Mouse (Mus musculus) liver, embryonic 11.5 days (tissue): ENCODE data around the gene Tjp1. TPM values are rescaled to one million over a fixed set of nuclear protein-coding genes. Genes with fewer than 3 reads are reported as not detected.

ENCODE experiments used
- ATAC-seq: fragments of 200-750 bp; cut with Nextera tagmentation; replicated peaks from 2 replicates; pipeline ENCODE4 v1.8.0; 2017; ENCODE audit warnings: moderate number of reproducible peaks, mild to moderate bottlenecking, moderate TSS enrichment, moderate library complexity; ENCODE audit not compliant: low FRiP score
- DNase-seq: peaks from one replicate; pipeline ENCODE4 v3.0.0-alpha.2; 2017; ENCODE audit warnings: low spot score
- H3K27ac ChIP-seq: fragments of 300-500 bp; sonication (generic); 2 replicates; pipeline ENCODE4 v1.5.1; 2014; ENCODE audit warnings: mild to moderate bottlenecking, low read depth, low read length, control low read depth
- H3K27me3 ChIP-seq: fragments of 300-500 bp; sonication (generic); replicated peaks from 2 replicates; pipeline ENCODE4 v1.6.1; 2014; ENCODE audit warnings: low read length, mixed read lengths; ENCODE audit not compliant: control insufficient read depth, insufficient read depth
- H3K36me3 ChIP-seq: fragments of 300-500 bp; sonication (generic); 2 replicates; pipeline ENCODE4 v1.6.1; 2014; ENCODE audit warnings: mild to moderate bottlenecking, low read length, moderate library complexity, mixed read lengths; ENCODE audit not compliant: control insufficient read depth, insufficient read depth
- H3K4me1 ChIP-seq: fragments of 300-500 bp; sonication (generic); replicated peaks from 2 replicates; pipeline ENCODE4 v1.6.1; 2014; ENCODE audit warnings: low read length, mixed read lengths; ENCODE audit not compliant: control insufficient read depth, insufficient read depth
- H3K4me2 ChIP-seq: fragments of 300-500 bp; sonication (generic); 2 replicates; pipeline ENCODE4 v1.6.1; 2014; ENCODE audit warnings: mild to moderate bottlenecking, control low read depth, moderate library complexity
- H3K4me3 ChIP-seq: fragments of 300-500 bp; sonication (generic); 2 replicates; pipeline ENCODE4 v1.5.1; 2014; ENCODE audit warnings: low read depth, low read length, control low read depth
- H3K9ac ChIP-seq: fragments of 300-500 bp; sonication (generic); 2 replicates; pipeline ENCODE4 v1.6.1; 2014; ENCODE audit warnings: low read depth, low read length, control low read depth
- H3K9me3 ChIP-seq: fragments of 300-500 bp; sonication (generic); 2 replicates; pipeline ENCODE4 v1.6.1; 2016; ENCODE audit warnings: low read length, inconsistent platforms, mixed read lengths; ENCODE audit not compliant: control insufficient read depth
- WGBS: fragments of 180-500 bp; shearing (Covaris S2); extraction: QIAGEN DNeasy Blood & Tissue Kit; methylation state at CpG from one replicate; pipeline ENCODE4 v1.1.7; 2014; 5-methylcytosine and 5-hydroxymethylcytosine counted together
- polyA plus RNA-seq: library from polyadenylated mRNA; unstranded; fragments of >200 nt; fragmentation: Nextera tagmentation; extraction: Ambion mirVana; gene quantifications from 2 replicates; pipeline ENCODE4 v1.2.1, GENCODE M21; 2014

Tjp1 gene
- polyA plus RNA-seq, 1 experiment from 2014 or later = 14.4 TPM

- H3K27me3 ChIP-seq = no peaks in the 10 kb centered on the region
- H3K36me3 ChIP-seq = no peaks in the 10 kb centered on the region
- H3K9ac ChIP-seq = no peak overlapping the region
- no peak overlapping the region for H3K4me2 ChIP-seq
- no peaks in the 10 kb centered on the region for H3K9me3 ChIP-seq
- no peak overlapping the region for H3K4me3 ChIP-seq
- no peak for ATAC-seq
- 70% methylated on average over 10 of the region's 10 CpGs for WGBS
- no peak overlapping the region for H3K27ac ChIP-seq
- no peaks in the 10 kb centered on the region for H3K4me1 ChIP-seq
- peak; percentile 25 for DNase-seq
These were observed 246.4 kb downstream of the Tjp1 start for GRCm38 (mm10) chr7:65280944-65281912.

GRCm38 (mm10) chr7:65279277-65279676, 248.3 kb downstream of the Tjp1 start:
- H3K9ac ChIP-seq = no peak overlapping the region
- DNase-seq = peak; percentile 23
- WGBS = 72% methylated on average over 13 of the region's 13 CpGs
- no peak overlapping the region for H3K4me2 ChIP-seq
- no peak for ATAC-seq
- no peak overlapping the region for H3K4me3 ChIP-seq
- H3K27ac ChIP-seq = no peak overlapping the region
- no peaks in the 10 kb centered on the region for H3K9me3 ChIP-seq
- H3K27me3 ChIP-seq = no peaks in the 10 kb centered on the region
- no peaks in the 10 kb centered on the region for H3K4me1 ChIP-seq
- H3K36me3 ChIP-seq = no peaks in the 10 kb centered on the region

- Histone ChIP-seq H3K36me3 (no peaks in the 10 kb centered on the region), H3K27ac (no peak overlapping the region), H3K4me3 (no peak overlapping the region), H3K9me3 (no peaks in the 10 kb centered on the region), H3K27me3 (no peaks in the 10 kb centered on the region), H3K9ac (no peak overlapping the region), H3K4me2 (no peak overlapping the region), H3K4me1 (no peaks in the 10 kb centered on the region)
- DNase-seq = peak; percentile 8
- ATAC-seq = no peak
- WGBS = 79% methylated on average over 4 of the region's 4 CpGs
These were observed 251.8 kb downstream of the Tjp1 start for GRCm38 (mm10) chr7:65275761-65276160.

- H3K4me3 ChIP-seq = no peak overlapping the region
- no peak for ATAC-seq
- H3K4me1 ChIP-seq = no peaks in the 10 kb centered on the region
- H3K27ac ChIP-seq = no peak overlapping the region
- no peaks in the 10 kb centered on the region for H3K36me3 ChIP-seq
- peak; percentile 22 for DNase-seq
- WGBS = 78% methylated on average over 5 of the region's 5 CpGs
- no peaks in the 10 kb centered on the region for H3K27me3 ChIP-seq
- no peaks in the 10 kb centered on the region for H3K9me3 ChIP-seq
- H3K9ac ChIP-seq = no peak overlapping the region
- H3K4me2 ChIP-seq = no peak overlapping the region
These were observed 253.4 kb downstream of the Tjp1 start for GRCm38 (mm10) chr7:65274216-65274615.

- Histone ChIP-seq H3K27ac (no peak overlapping the region), H3K27me3 (no peaks in the 10 kb centered on the region), H3K36me3 (no peaks in the 10 kb centered on the region), H3K9me3 (no peaks in the 10 kb centered on the region), H3K4me1 (no peaks in the 10 kb centered on the region), H3K4me3 (no peak overlapping the region), H3K9ac (no peak overlapping the region), H3K4me2 (no peak overlapping the region)
- DNase-seq (no peak), ATAC-seq (no peak)
- 93% methylated on average over 8 of the region's 8 CpGs for WGBS
These were observed 277.9 kb downstream of the Tjp1 start for GRCm38 (mm10) chr7:65249656-65250055.

Other genes starting within 250 kb of the Tjp1 start
- 35.4 and 39.3 TPM in 2 replicates for gene Tarsl2, start 117.1 kb upstream of the Tjp1 start, polyA plus RNA-seq
- gene Tm2d3, start 163.4 kb upstream of the Tjp1 start, polyA plus RNA-seq = 58.2 and 61.0 TPM in 2 replicates